Mouse (Mus musculus) olfactory bulb, adult 2 months (tissue): Measurements from ENCODE around the gene Cnksr3.

Source experiments
- CTCF ChIP-seq: fragments of 200-500 bp; IDR thresholded peaks from 2 replicates; pipeline ENCODE4 v1.5.1; 2012; ENCODE audit warnings: low read depth, mild to moderate bottlenecking, low read length, moderate library complexity; ENCODE audit not compliant: insufficient read depth
- POLR2A ChIP-seq: fragments of 200-500 bp; IDR thresholded peaks from 2 replicates; pipeline ENCODE4 v1.6.1; 2012; ENCODE audit warnings: mild to moderate bottlenecking, low read depth, low read length, moderate library complexity; ENCODE audit not compliant: insufficient read depth

DNA sequence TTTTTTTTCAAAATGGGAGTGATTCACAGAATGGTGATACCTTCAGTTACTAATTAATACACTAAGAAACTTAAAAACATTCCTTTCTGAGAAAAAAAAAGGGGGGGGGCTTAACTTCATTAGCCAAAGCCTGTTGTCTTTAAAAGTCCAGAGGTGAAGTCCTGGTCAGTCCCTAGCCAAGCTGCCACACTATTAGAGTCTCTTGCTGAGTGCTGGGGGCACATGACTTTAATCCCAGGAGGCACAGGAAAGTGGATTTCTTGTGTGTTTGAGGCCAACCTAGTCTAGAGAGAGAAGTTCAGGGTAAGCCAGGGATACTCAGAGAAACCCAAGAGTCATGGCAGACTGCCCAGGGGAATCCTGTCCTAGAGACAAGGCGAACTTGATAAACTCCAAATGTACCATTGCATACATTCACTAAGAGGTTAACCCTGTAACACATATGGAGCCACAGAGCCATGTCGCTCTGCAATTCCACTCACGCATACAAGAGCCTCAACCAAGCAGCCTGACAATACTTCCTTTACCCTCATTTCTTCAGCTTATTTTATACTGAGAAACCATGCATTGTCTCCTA lies 5.6 kb upstream of the Cnksr3 start:
- TF ChIP-seq CTCF = no peak
- TF ChIP-seq POLR2A = no peak
